Mouse (Mus musculus): ENCODE measurements at regions not wholly inside any gene's neighbourhood (a gene's known extent, or its start where the extent isn't known, plus 50 kb on each side); places are given as distances from the start of the nearest gene placed in this dataset.

- H3K4me2 ChIP-seq, result no peak overlapping the region
- H3K9ac ChIP-seq, result no peak overlapping the region
- H3K9me3 ChIP-seq (replicated peaks), result no peaks in the 10 kb centered on the region
- no peak overlapping the region for H3K27ac ChIP-seq
- no peak overlapping the region for H3K4me3 ChIP-seq
- 69% methylated on average over 5 of the region's 5 CpGs for WGBS
- no peak for ATAC-seq (replicated peaks; ENCODE audit: insufficient number of reproducible peaks, insufficient read depth, low FRiP score, low read depth)
- H3K36me3 ChIP-seq, result no peaks in the 10 kb centered on the region
- H3K27me3 ChIP-seq, result no peaks in the 10 kb centered on the region
- H3K4me1 ChIP-seq (replicated peaks), result no peaks in the 10 kb centered on the region
Observed at GRCm38 (mm10) chr4:142326511-142326910, 87.3 kb upstream of the Kazn start.

- ATAC-seq (replicated peaks; ENCODE audit: insufficient number of reproducible peaks, insufficient read depth, low FRiP score, low read depth), result no peak
- Histone ChIP-seq H3K36me3 (no peaks in the 10 kb centered on the region), H3K9ac (no peak overlapping the region), H3K4me2 (no peak overlapping the region), H3K27me3 (no peaks in the 10 kb centered on the region), H3K4me3 (no peak overlapping the region), H3K4me1 (replicated peaks) (no peaks in the 10 kb centered on the region), H3K27ac (no peak overlapping the region), H3K9me3 (replicated peaks) (no peaks in the 10 kb centered on the region)
- 57% methylated on average over 14 of the region's 14 CpGs for WGBS
Observed at GRCm38 (mm10) chr4:142321209-142321863, 82.1 kb upstream of the Kazn start.

- H3K9me3 ChIP-seq (replicated peaks), result peaks cover 6% of the 10 kb centered on the region; the same call in 1 of the 2 replicates
- ATAC-seq (replicated peaks; ENCODE audit: insufficient number of reproducible peaks, insufficient read depth, low FRiP score, low read depth), result no peak
- H3K4me3 ChIP-seq, result no peak overlapping the region
- H3K9ac ChIP-seq, result no peak overlapping the region
- no peak overlapping the region for H3K4me2 ChIP-seq
- WGBS, result 86% methylated on average over 6 of the region's 6 CpGs
- H3K4me1 ChIP-seq (replicated peaks), result peaks cover 6% of the 10 kb centered on the region; the same call in 1 of the 2 replicates
- H3K36me3 ChIP-seq, result no peaks in the 10 kb centered on the region
- no peak overlapping the region for H3K27ac ChIP-seq
- H3K27me3 ChIP-seq, result 0 out of 2 replicates have a peak, but pooled peaks cover 5% of the 10 kb centered on the region
Observed at GRCm38 (mm10) chr4:142310282-142310681, 71.1 kb upstream of the Kazn start.

GRCm38 (mm10) chr4:142308271-142308670, 69.1 kb upstream of the Kazn start:
- Histone ChIP-seq H3K4me3 (no peak overlapping the region), H3K4me2 (no peak overlapping the region), H3K4me1 (replicated peaks) (peaks cover 10% of the 10 kb centered on the region), H3K36me3 (no peaks in the 10 kb centered on the region), H3K9ac (no peak overlapping the region), H3K27me3 (0 out of 2 replicates have a peak, but pooled peaks cover 5% of the 10 kb centered on the region), H3K27ac (no peak overlapping the region), H3K9me3 (replicated peaks) (peaks cover 6% of the 10 kb centered on the region; the same call in 1 of the 2 replicates)
- 39% methylated on average over 7 of the region's 7 CpGs for WGBS
- ATAC-seq (replicated peaks; ENCODE audit: insufficient number of reproducible peaks, insufficient read depth, low FRiP score, low read depth), result no peak

GRCm38 (mm10) chr4:142307321-142307720, 68.1 kb upstream of the Kazn start:
- Histone ChIP-seq H3K27ac (no peak overlapping the region), H3K4me3 (no peak overlapping the region), H3K9me3 (replicated peaks) (peaks cover 6% of the 10 kb centered on the region; the same call in 1 of the 2 replicates), H3K27me3 (0 out of 2 replicates have a peak, but pooled peaks cover 5% of the 10 kb centered on the region), H3K9ac (no peak overlapping the region), H3K4me1 (replicated peaks) (peaks cover 17% of the 10 kb centered on the region), H3K36me3 (no peaks in the 10 kb centered on the region), H3K4me2 (no peak overlapping the region)
- no peak for ATAC-seq (replicated peaks; ENCODE audit: insufficient number of reproducible peaks, insufficient read depth, low FRiP score, low read depth)
- 68% methylated on average over 11 of the region's 11 CpGs for WGBS

GRCm38 (mm10) chr4:142306076-142306475, 66.9 kb upstream of the Kazn start:
- no peak overlapping the region for H3K9ac ChIP-seq
- ATAC-seq (replicated peaks; ENCODE audit: insufficient number of reproducible peaks, insufficient read depth, low FRiP score, low read depth), result no peak
- H3K27ac ChIP-seq, result no peak overlapping the region
- H3K9me3 ChIP-seq (replicated peaks), result peaks cover 2% of the 10 kb centered on the region; the same call in 1 of the 2 replicates
- no peaks in the 10 kb centered on the region for H3K36me3 ChIP-seq
- 0 out of 2 replicates have a peak, but pooled peaks cover 5% of the 10 kb centered on the region for H3K27me3 ChIP-seq
- peaks cover 28% of the 10 kb centered on the region for H3K4me1 ChIP-seq (replicated peaks)
- WGBS, result 76% methylated on average over 14 of the region's 14 CpGs
- no peak overlapping the region for H3K4me2 ChIP-seq
- H3K4me3 ChIP-seq, result no peak overlapping the region

- Histone ChIP-seq H3K9me3 (replicated peaks) (no peaks in the 10 kb centered on the region), H3K27me3 (0 out of 2 replicates have a peak, but pooled peaks cover 5% of the 10 kb centered on the region), H3K36me3 (no peaks in the 10 kb centered on the region), H3K4me2 (no peak overlapping the region), H3K27ac (no peak overlapping the region), H3K4me3 (no peak overlapping the region), H3K9ac (peak overlapping the region; percentile 1; the same call in 1 of the 2 replicates), H3K4me1 (replicated peaks) (peaks cover 31% of the 10 kb centered on the region)
- no peak for ATAC-seq (replicated peaks; ENCODE audit: insufficient number of reproducible peaks, insufficient read depth, low FRiP score, low read depth)
- 63% methylated on average over 10 of the region's 10 CpGs for WGBS
Observed at GRCm38 (mm10) chr4:142303374-142304020, 64.3 kb upstream of the Kazn start.

GRCm38 (mm10) chr4:142302724-142303120, 63.5 kb upstream of the Kazn start:
- Histone ChIP-seq H3K9me3 (replicated peaks) (no peaks in the 10 kb centered on the region), H3K4me3 (no peak overlapping the region), H3K4me1 (replicated peaks) (peaks cover 26% of the 10 kb centered on the region), H3K4me2 (peak overlapping the region; percentile 46), H3K9ac (no peak overlapping the region), H3K27ac (peak overlapping the region; percentile 84), H3K36me3 (no peaks in the 10 kb centered on the region), H3K27me3 (0 out of 2 replicates have a peak, but pooled peaks cover 5% of the 10 kb centered on the region)
- WGBS, result 57% methylated on average over 2 of the region's 2 CpGs
- ATAC-seq (replicated peaks; ENCODE audit: insufficient number of reproducible peaks, insufficient read depth, low FRiP score, low read depth), result no peak

GRCm38 (mm10) chr4:142302041-142302723, 63.0 kb upstream of the Kazn start:
- peak; percentile 77 for ATAC-seq (replicated peaks; ENCODE audit: insufficient number of reproducible peaks, insufficient read depth, low FRiP score, low read depth)

GRCm38 (mm10) chr4:142298770-142299337, 59.7 kb upstream of the Kazn start:
- no peak for ATAC-seq (replicated peaks; ENCODE audit: insufficient number of reproducible peaks, insufficient read depth, low FRiP score, low read depth)
- WGBS, result 79% methylated on average over 10 of the region's 10 CpGs
- no peaks in the 10 kb centered on the region for H3K36me3 ChIP-seq
- H3K9me3 ChIP-seq (replicated peaks), result no peaks in the 10 kb centered on the region
- no peak overlapping the region for H3K4me3 ChIP-seq
- H3K9ac ChIP-seq, result no peak overlapping the region
- H3K27ac ChIP-seq, result no peak overlapping the region
- H3K27me3 ChIP-seq, result no peaks in the 10 kb centered on the region
- peaks cover 26% of the 10 kb centered on the region for H3K4me1 ChIP-seq (replicated peaks)
- H3K4me2 ChIP-seq, result no peak overlapping the region

More at GRCm38 (mm10) chr4:142302041-142302723, 63.0 kb upstream of the Kazn start:
- peak overlapping the region; percentile 84 for H3K27ac ChIP-seq
- peak overlapping the region; percentile 46 for H3K4me2 ChIP-seq
- 20% methylated on average over 8 of the region's 8 CpGs for WGBS
- H3K27me3 ChIP-seq, result 0 out of 2 replicates have a peak, but pooled peaks cover 5% of the 10 kb centered on the region
- no peaks in the 10 kb centered on the region for H3K36me3 ChIP-seq
- H3K4me1 ChIP-seq (replicated peaks), result peaks cover 26% of the 10 kb centered on the region
- no peak overlapping the region for H3K9ac ChIP-seq
- no peaks in the 10 kb centered on the region for H3K9me3 ChIP-seq (replicated peaks)
- H3K4me3 ChIP-seq, result no peak overlapping the region

- H3K27me3 ChIP-seq, result no peaks in the 10 kb centered on the region; the same call in 1 of the 2 replicates
- H3K36me3 ChIP-seq, result no peaks in the 10 kb centered on the region
- H3K4me2 ChIP-seq, result no peak overlapping the region
- H3K4me3 ChIP-seq, result no peak overlapping the region
- H3K9ac ChIP-seq, result no peak overlapping the region
- H3K9me3 ChIP-seq (replicated peaks), result no peaks in the 10 kb centered on the region
- H3K4me1 ChIP-seq (replicated peaks), result no peaks in the 10 kb centered on the region; the same call in 1 of the 2 replicates
- ATAC-seq (replicated peaks; ENCODE audit: insufficient number of reproducible peaks, insufficient read depth, low FRiP score, low read depth), result no peak
- WGBS, result 84% methylated on average over 7 of the region's 7 CpGs
- no peak overlapping the region for H3K27ac ChIP-seq
Observed at GRCm38 (mm10) chr4:142292760-142293159, 53.6 kb upstream of the Kazn start.
